Comparison of ENCODE assay signal across 29 mouse cellular contexts in genomic region chrX:169107372-169107771, GRCm38 (mm10).
DNase-seq lines count a peak whose midpoint lies in the region; ATAC-seq and TF ChIP-seq lines count a peak whose summit lies in the region.
"Had no signal": no experiment of that assay in that cellular context is flagged by ENCODE, and none has a peak within 500 bp of the region (broad histone marks: within the 10 kb centered on the region; RNA-seq: fewer than 3 reads in every experiment).

No protein-coding gene starts in this region.

- no peak overlapping the region for H3K4me3 ChIP-seq in liver, embryonic 14.5 days (ENCODE audit: insufficient read depth in 1 of 2, low read depth in 2 of 2, low read length in 2 of 2)
- no peak overlapping the region for H3K4me3 ChIP-seq in intestine, embryonic 16.5 days (ENCODE audit: low read length)
- H3K4me3 ChIP-seq: erythroblast, embryonic 14.5 days; forebrain, embryonic 12.5 days; heart, embryonic 12.5 days; hindbrain, embryonic 10.5 days; hindbrain, embryonic 15.5 days; kidney, embryonic 15.5 days; left cerebral cortex, adult 2 months; limb, embryonic 13.5 days; midbrain, embryonic 13.5 days had no signal

- H3K36me3 ChIP-seq in liver, embryonic 14.5 days (replicated peaks; ENCODE audit: control insufficient read depth, insufficient read depth, low read depth), result no peaks in the 10 kb centered on the region
- H3K36me3 ChIP-seq in intestine, embryonic 16.5 days (ENCODE audit: control insufficient read depth, insufficient read depth, low read length), result no peaks in the 10 kb centered on the region
- H3K36me3 ChIP-seq: forebrain, embryonic 12.5 days; heart, embryonic 12.5 days; hindbrain, embryonic 10.5 days; hindbrain, embryonic 15.5 days; kidney, embryonic 15.5 days; limb, embryonic 13.5 days; midbrain, embryonic 13.5 days had no signal

- peak overlapping the region; percentile 30 for H3K27ac ChIP-seq in liver, embryonic 14.5 days
- no peak overlapping the region for H3K27ac ChIP-seq in intestine, embryonic 16.5 days (ENCODE audit: low read length)
- H3K27ac ChIP-seq: forebrain, embryonic 12.5 days; hindbrain, embryonic 10.5 days; hindbrain, embryonic 15.5 days; kidney, embryonic 15.5 days; left cerebral cortex, adult 2 months; limb, embryonic 13.5 days; midbrain, embryonic 13.5 days had no signal

- H3K4me1 ChIP-seq in liver, embryonic 14.5 days (replicated peaks; ENCODE audit: control insufficient read depth in 2 of 2, insufficient read depth in 2 of 2, low read length in 1 of 2), result peaks cover 6 to 13% of the 10 kb centered on the region in 2 experiments; a peak in 3 of 4 replicates
- no peaks in the 10 kb centered on the region for H3K4me1 ChIP-seq in intestine, embryonic 16.5 days (ENCODE audit: control insufficient read depth, insufficient read depth, low read length)
- H3K4me1 ChIP-seq: forebrain, embryonic 12.5 days; heart, embryonic 12.5 days; hindbrain, embryonic 10.5 days; hindbrain, embryonic 15.5 days; kidney, embryonic 15.5 days; limb, embryonic 13.5 days; midbrain, embryonic 13.5 days had no signal

- H3K9ac ChIP-seq in liver, embryonic 14.5 days (replicated peaks), result no peak overlapping the region
- H3K9ac ChIP-seq in intestine, embryonic 16.5 days (ENCODE audit: low read depth, low read length), result no peak overlapping the region
- H3K9ac ChIP-seq: forebrain, embryonic 12.5 days; forebrain, postnatal 0 days; heart, embryonic 12.5 days; hindbrain, embryonic 15.5 days; kidney, embryonic 15.5 days; limb, embryonic 13.5 days; midbrain, embryonic 13.5 days had no signal

- peak overlapping the region; percentile 45 for H3K4me2 ChIP-seq in liver, embryonic 14.5 days (ENCODE audit: low read depth)
- H3K4me2 ChIP-seq in intestine, embryonic 16.5 days (ENCODE audit: low read depth, low read length), result no peak overlapping the region
- H3K4me2 ChIP-seq: forebrain, embryonic 12.5 days; heart, embryonic 12.5 days; hindbrain, embryonic 15.5 days; kidney, embryonic 15.5 days; limb, embryonic 13.5 days; midbrain, embryonic 13.5 days had no signal

- no peak for TF ChIP-seq CTCF in liver, embryonic 14.5 days (IDR thresholded peaks at IDR 0.05; ENCODE audit: low read depth)

- peak; percentile 98 for DNase-seq in MEL-GATA-1-ER (ENCODE audit: extremely low read depth, low read depth)
- peak; percentile 45 to 58 (median 53) for DNase-seq in liver, embryonic 14.5 days (ENCODE audit: low read depth in 3 of 3, low spot score in 3 of 3)
- DNase-seq in spleen, postnatal 36 days (ENCODE audit: low spot score in 2 of 2), result no peak
- no peak for DNase-seq in ovary, postnatal 36 days (ENCODE audit: low spot score)
- DNase-seq in testis, postnatal 14 days (ENCODE audit: low spot score), result no peak
- DNase-seq: adrenal gland, postnatal 14 days; cerebellum, adult 18-20 months; cerebellum, postnatal 10 days; forebrain, postnatal 0 days; heart, adult 11 months; kidney, adult 18-20 months; kidney, postnatal 25 days; lung, adult 2 months; lung, postnatal 10 days; right cerebral cortex, postnatal 25 days had no signal

- H3K9me3 ChIP-seq in liver, embryonic 14.5 days (ENCODE audit: control insufficient read depth, low read length), result no peaks in the 10 kb centered on the region
- H3K9me3 ChIP-seq in intestine, embryonic 16.5 days (ENCODE audit: control insufficient read depth, low read length), result no peaks in the 10 kb centered on the region
- H3K9me3 ChIP-seq: forebrain, embryonic 12.5 days; heart, embryonic 12.5 days; hindbrain, embryonic 10.5 days; hindbrain, embryonic 15.5 days; kidney, embryonic 15.5 days; limb, embryonic 13.5 days; midbrain, embryonic 13.5 days had no signal

- TF ChIP-seq EP300 in liver, embryonic 14.5 days (IDR thresholded peaks at IDR 0.05; ENCODE audit: low read depth), result peak; percentile 83

- WGBS in liver, embryonic 14.5 days (ENCODE audit: insufficient replicate concordance), result 14% methylated on average over 2 of the region's 2 CpGs
- WGBS in intestine, embryonic 16.5 days, result 75% methylated on average over 2 of the region's 2 CpGs

- no peaks in the 10 kb centered on the region for H3K27me3 ChIP-seq in liver, embryonic 14.5 days (ENCODE audit: control insufficient read depth, insufficient read depth, low read length)
- H3K27me3 ChIP-seq in intestine, embryonic 16.5 days (replicated peaks; ENCODE audit: control insufficient read depth, insufficient read depth, low read length), result no peaks in the 10 kb centered on the region
- H3K27me3 ChIP-seq: CH12.LX; heart, embryonic 12.5 days; hindbrain, embryonic 15.5 days had no signal

- peak; percentile 41; the same call in 1 of the 2 replicates for ATAC-seq in erythroid progenitor cell, adult 5-6 weeks (replicated peaks; ENCODE audit: low FRiP score, poor library complexity, severe bottlenecking)
- ATAC-seq in liver, embryonic 14.5 days (ENCODE audit: insufficient read depth), result peak; percentile 73
- peak; percentile 70 for ATAC-seq in megakaryocyte progenitor cell, adult 5-6 weeks (replicated peaks; ENCODE audit: poor library complexity)
- no peak for ATAC-seq in intestine, embryonic 16.5 days
- ATAC-seq: forebrain, postnatal 0 days; inflammation-experienced regulatory T-cells, adult 6 months; midbrain, embryonic 13.5 days had no signal

Comparison
In these comparisons a context has a peak if more than half of its experiments do, and no peak if none do; other contexts are left out.
1. DNase-seq: peak in MEL-GATA-1-ER (single experiment) and liver, embryonic 14.5 days (3 of 3); none in spleen, postnatal 36 days (0 of 2), ovary, postnatal 36 days (single experiment) and testis, postnatal 14 days (single experiment).